Mouse (Mus musculus) lung, adult 2 months (tissue): Measurements from ENCODE around the gene Dclk1.

Experiments
- CTCF ChIP-seq: fragments of 200-500 bp; IDR thresholded peaks from 2 replicates; pipeline ENCODE4 v1.5.1; 2011; ENCODE audit warnings: mild to moderate bottlenecking, low read length, control low read depth; ENCODE audit not compliant: insufficient read depth
- POLR2A ChIP-seq: fragments of 200-500 bp; IDR thresholded peaks from 2 replicates; pipeline ENCODE4 v1.6.1; 2011; ENCODE audit warnings: low read depth, mild to moderate bottlenecking, control low read depth, low read length, borderline replicate concordance; ENCODE audit errors: extremely low read depth

DNA sequence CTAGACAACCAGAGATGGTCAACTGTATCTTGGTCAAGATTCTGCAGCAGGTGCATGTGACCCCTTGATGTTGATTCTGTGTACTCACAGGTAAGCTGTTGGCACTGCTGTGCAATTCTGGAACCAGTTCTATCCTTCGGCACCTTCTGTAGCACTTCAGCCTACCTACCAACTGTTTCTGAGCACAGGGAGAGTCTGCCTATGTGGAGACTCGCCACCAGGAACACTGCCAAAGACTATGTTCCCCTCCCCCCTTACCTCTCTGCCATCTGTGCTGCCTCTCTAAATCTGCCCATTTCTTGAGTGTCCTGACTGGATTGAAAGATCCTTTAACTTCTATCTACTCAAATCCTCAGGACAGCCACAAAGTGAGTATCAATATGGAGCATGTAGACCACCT, 201.6 kb downstream of the Dclk1 start:
- no peak for TF ChIP-seq POLR2A
- no peak for TF ChIP-seq CTCF
